Mouse (Mus musculus): ENCODE measurements around the gene Ly6g6e. TPM values are rescaled to one million over a fixed set of nuclear protein-coding genes. Genes with fewer than 3 reads are reported as not detected.
A peak's percentile ranks its signal among the peaks of the same experiment; 100 is the strongest.

Gene Ly6g6e
- polyA plus RNA-seq, 1 experiment from 2014 or later: 10.1 TPM

GRCm38 (mm10) chr17:35079778-35080177 lies 3.1 kb downstream of the Ly6g6e start:
- Histone ChIP-seq H3K9ac (ENCODE audit: low read length) (no peak overlapping the region), H3K27ac (ENCODE audit: low read depth, low read length) (no peak overlapping the region)
- no peak for DNase-seq (ENCODE audit: low spot score)

GRCm38 (mm10) chr17:35080248-35080647 lies 3.5 kb downstream of the Ly6g6e start:
- ATAC-seq: no peak
- WGBS: 69% methylated on average over 6 of the region's 6 CpGs

More at GRCm38 (mm10) chr17:35079778-35080177, 3.1 kb downstream of the Ly6g6e start:
- 70% methylated on average over 9 of the region's 9 CpGs for WGBS
- no peaks in the 10 kb centered on the region for H3K27me3 ChIP-seq (replicated peaks; ENCODE audit: control insufficient read depth, insufficient read depth, low read length)
- H3K4me3 ChIP-seq (ENCODE audit: low read depth, low read length): no peak overlapping the region
- no peak for ATAC-seq
- no peaks in the 10 kb centered on the region for H3K36me3 ChIP-seq (ENCODE audit: control insufficient read depth, insufficient read depth, low read length)
- H3K4me2 ChIP-seq (ENCODE audit: low read length): no peak overlapping the region
- peaks cover 11% of the 10 kb centered on the region; the same call in 1 of the 2 replicates for H3K4me1 ChIP-seq (ENCODE audit: control insufficient read depth, insufficient read depth, low read length)
- no peaks in the 10 kb centered on the region for H3K9me3 ChIP-seq (replicated peaks; ENCODE audit: control insufficient read depth, low read length)

GRCm38 (mm10) chr17:35080710-35081109 lies 4.0 kb downstream of the Ly6g6e start:
- H3K27me3 ChIP-seq (replicated peaks; ENCODE audit: control insufficient read depth, insufficient read depth, low read length): no peaks in the 10 kb centered on the region
- ATAC-seq: no peak
- no peak overlapping the region for H3K9ac ChIP-seq (ENCODE audit: low read length)
- DNase-seq (ENCODE audit: low spot score): no peak
- no peaks in the 10 kb centered on the region for H3K9me3 ChIP-seq (replicated peaks; ENCODE audit: control insufficient read depth, low read length)
- 90% methylated on average over 4 of the region's 4 CpGs for WGBS
- no peak overlapping the region for H3K4me3 ChIP-seq (ENCODE audit: low read depth, low read length)
- H3K36me3 ChIP-seq (ENCODE audit: control insufficient read depth, insufficient read depth, low read length): no peaks in the 10 kb centered on the region
- peaks cover 11% of the 10 kb centered on the region; the same call in 1 of the 2 replicates for H3K4me1 ChIP-seq (ENCODE audit: control insufficient read depth, insufficient read depth, low read length)
- H3K27ac ChIP-seq (ENCODE audit: low read depth, low read length): no peak overlapping the region
- H3K4me2 ChIP-seq (ENCODE audit: low read length): no peak overlapping the region

More at GRCm38 (mm10) chr17:35080248-35080647, 3.5 kb downstream of the Ly6g6e start:
- Histone ChIP-seq H3K9ac (ENCODE audit: low read length) (no peak overlapping the region), H3K4me1 (ENCODE audit: control insufficient read depth, insufficient read depth, low read length) (peaks cover 11% of the 10 kb centered on the region; the same call in 1 of the 2 replicates), H3K4me2 (ENCODE audit: low read length) (no peak overlapping the region), H3K4me3 (ENCODE audit: low read depth, low read length) (no peak overlapping the region), H3K9me3 (replicated peaks; ENCODE audit: control insufficient read depth, low read length) (no peaks in the 10 kb centered on the region), H3K27me3 (replicated peaks; ENCODE audit: control insufficient read depth, insufficient read depth, low read length) (no peaks in the 10 kb centered on the region), H3K36me3 (ENCODE audit: control insufficient read depth, insufficient read depth, low read length) (no peaks in the 10 kb centered on the region), H3K27ac (ENCODE audit: low read depth, low read length) (no peak overlapping the region)
- no peak for DNase-seq (ENCODE audit: low spot score)

GRCm38 (mm10) chr17:35082841-35083576 lies 6.3 kb downstream of the Ly6g6e start:
- Histone ChIP-seq H3K27me3 (replicated peaks; ENCODE audit: control insufficient read depth, insufficient read depth, low read length) (no peaks in the 10 kb centered on the region), H3K4me2 (ENCODE audit: low read length) (no peak overlapping the region), H3K27ac (ENCODE audit: low read depth, low read length) (no peak overlapping the region), H3K9ac (ENCODE audit: low read length) (no peak overlapping the region), H3K36me3 (ENCODE audit: control insufficient read depth, insufficient read depth, low read length) (no peaks in the 10 kb centered on the region), H3K9me3 (replicated peaks; ENCODE audit: control insufficient read depth, low read length) (no peaks in the 10 kb centered on the region), H3K4me1 (ENCODE audit: control insufficient read depth, insufficient read depth, low read length) (peaks cover under 1% of the 10 kb centered on the region; the same call in 1 of the 2 replicates), H3K4me3 (ENCODE audit: low read depth, low read length) (no peak overlapping the region)
- 87% methylated on average over 16 of the region's 16 CpGs for WGBS
- DNase-seq (ENCODE audit: low spot score) (no peak), ATAC-seq (no peak)

- H3K9me3 ChIP-seq (replicated peaks; ENCODE audit: control insufficient read depth, low read length): no peaks in the 10 kb centered on the region
- H3K4me2 ChIP-seq (ENCODE audit: low read length): no peak overlapping the region
- no peak overlapping the region for H3K9ac ChIP-seq (ENCODE audit: low read length)
- H3K27me3 ChIP-seq (replicated peaks; ENCODE audit: control insufficient read depth, insufficient read depth, low read length): no peaks in the 10 kb centered on the region
- DNase-seq (ENCODE audit: low spot score): no peak
- H3K4me3 ChIP-seq (ENCODE audit: low read depth, low read length): no peak overlapping the region
- no peak for ATAC-seq
- no peaks in the 10 kb centered on the region for H3K4me1 ChIP-seq (ENCODE audit: control insufficient read depth, insufficient read depth, low read length)
- 83% methylated on average over 3 of the region's 3 CpGs for WGBS
- no peaks in the 10 kb centered on the region for H3K36me3 ChIP-seq (ENCODE audit: control insufficient read depth, insufficient read depth, low read length)
- no peak overlapping the region for H3K27ac ChIP-seq (ENCODE audit: low read depth, low read length)
These were observed 7.3 kb downstream of the Ly6g6e start for GRCm38 (mm10) chr17:35083929-35084497.

- H3K4me1 ChIP-seq (ENCODE audit: control insufficient read depth, insufficient read depth, low read length): peaks cover 5% of the 10 kb centered on the region
- no peak within 1 kb of the TSS for H3K27ac ChIP-seq (ENCODE audit: low read depth, low read length)
- DNase-seq (ENCODE audit: low spot score): no peak
- no peak within 1 kb of the TSS for H3K9ac ChIP-seq (ENCODE audit: low read length)
- H3K4me3 ChIP-seq (ENCODE audit: low read depth, low read length): no peak within 1 kb of the TSS
- no peak for ATAC-seq
- no peak within 1 kb of the TSS for H3K4me2 ChIP-seq (ENCODE audit: low read length)
- no peaks in the 10 kb centered on the region for H3K36me3 ChIP-seq (ENCODE audit: control insufficient read depth, insufficient read depth, low read length)
- no peaks in the 10 kb centered on the region for H3K9me3 ChIP-seq (replicated peaks; ENCODE audit: control insufficient read depth, low read length)
- no peaks in the 10 kb centered on the region for H3K27me3 ChIP-seq (replicated peaks; ENCODE audit: control insufficient read depth, insufficient read depth, low read length)
- WGBS: 79% methylated on average over 7 of the region's 7 CpGs
These were observed 8.6 kb downstream of the Ly6g6e start, which contains the start of gene Ly6g6f for GRCm38 (mm10) chr17:35085208-35085865. Gene Ly6g6f, minus strand, starts transcription at chr17:35085610.

GRCm38 (mm10) chr17:35088151-35088550 lies 11.4 kb downstream of the Ly6g6e start:
- no peak overlapping the region for H3K9ac ChIP-seq (ENCODE audit: low read length)
- H3K27ac ChIP-seq (ENCODE audit: low read depth, low read length): no peak overlapping the region
- ATAC-seq: no peak
- WGBS: 52% methylated on average over 2 of the region's 2 CpGs
- H3K9me3 ChIP-seq (replicated peaks; ENCODE audit: control insufficient read depth, low read length): no peaks in the 10 kb centered on the region
- peaks cover 6% of the 10 kb centered on the region for H3K4me1 ChIP-seq (ENCODE audit: control insufficient read depth, insufficient read depth, low read length)
- no peak for DNase-seq (ENCODE audit: low spot score)
- no peak overlapping the region for H3K4me2 ChIP-seq (ENCODE audit: low read length)
- H3K36me3 ChIP-seq (ENCODE audit: control insufficient read depth, insufficient read depth, low read length): peaks cover 17% of the 10 kb centered on the region
- no peak overlapping the region for H3K4me3 ChIP-seq (ENCODE audit: low read depth, low read length)
- no peaks in the 10 kb centered on the region for H3K27me3 ChIP-seq (replicated peaks; ENCODE audit: control insufficient read depth, insufficient read depth, low read length)

GRCm38 (mm10) chr17:35088825-35089644 lies 12.3 kb downstream of the Ly6g6e start, which contains the start of gene Abhd16a:
Gene Abhd16a, plus strand, starts transcription at chr17:35089263.
- Histone ChIP-seq H3K4me3 (ENCODE audit: low read depth, low read length) (peak within 1 kb of the TSS; percentile 55), H3K27me3 (replicated peaks; ENCODE audit: control insufficient read depth, insufficient read depth, low read length) (no peaks in the 10 kb centered on the region), H3K4me2 (ENCODE audit: low read length) (peak within 1 kb of the TSS; percentile 67), H3K27ac (ENCODE audit: low read depth, low read length) (peak within 1 kb of the TSS; percentile 98), H3K9me3 (replicated peaks; ENCODE audit: control insufficient read depth, low read length) (no peaks in the 10 kb centered on the region), H3K9ac (ENCODE audit: low read length) (peak within 1 kb of the TSS; percentile 88), H3K4me1 (ENCODE audit: control insufficient read depth, insufficient read depth, low read length) (peaks cover 6% of the 10 kb centered on the region), H3K36me3 (ENCODE audit: control insufficient read depth, insufficient read depth, low read length) (peaks cover 25% of the 10 kb centered on the region)
- peak; percentile 96 for DNase-seq (ENCODE audit: low spot score)
- ATAC-seq: peak; percentile 99
- 3% methylated on average over 66 of the region's 67 CpGs for WGBS

Data from forebrain, embryonic 14.5 days (tissue).